Mouse (Mus musculus) layer of hippocampus, adult 18-20 months (tissue): ENCODE measurements at regions not wholly inside any gene's neighbourhood (a gene's known extent, or its start where the extent isn't known, plus 50 kb on each side); places are given as distances from the start of the nearest gene placed in this dataset.

ENCODE experiments used
- DNase-seq, 2 experiments: peaks; one replicate each; pipeline ENCODE4 v3.0.0; 2022; ENCODE audit warnings: low spot score in 2 of 2

DNA sequence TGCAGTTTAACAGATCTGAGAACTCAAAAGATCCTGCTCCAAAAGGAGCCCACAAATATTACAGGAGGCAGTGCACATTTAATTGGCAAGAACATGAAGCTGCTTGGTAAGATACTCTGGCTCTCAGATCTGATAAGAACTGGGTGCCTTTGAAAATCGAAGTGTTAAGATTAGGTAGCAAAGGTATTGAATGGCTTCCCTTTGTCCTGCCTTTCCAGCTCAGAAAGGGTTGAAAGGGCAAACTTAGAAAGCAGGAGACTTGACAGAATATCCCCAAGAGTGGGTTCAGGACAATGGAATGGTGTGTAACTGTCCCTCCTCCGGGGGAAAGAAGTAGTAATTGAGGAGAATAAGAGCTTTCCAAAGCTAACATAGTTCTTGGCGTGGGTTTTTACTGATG, 431.4 kb downstream of the Gm10283 start:
- DNase-seq: no peak

GRCm38 (mm10) chr8:60055063-60055462, 447.9 kb downstream of the Gm10283 start:
- no peak for DNase-seq

DNA sequence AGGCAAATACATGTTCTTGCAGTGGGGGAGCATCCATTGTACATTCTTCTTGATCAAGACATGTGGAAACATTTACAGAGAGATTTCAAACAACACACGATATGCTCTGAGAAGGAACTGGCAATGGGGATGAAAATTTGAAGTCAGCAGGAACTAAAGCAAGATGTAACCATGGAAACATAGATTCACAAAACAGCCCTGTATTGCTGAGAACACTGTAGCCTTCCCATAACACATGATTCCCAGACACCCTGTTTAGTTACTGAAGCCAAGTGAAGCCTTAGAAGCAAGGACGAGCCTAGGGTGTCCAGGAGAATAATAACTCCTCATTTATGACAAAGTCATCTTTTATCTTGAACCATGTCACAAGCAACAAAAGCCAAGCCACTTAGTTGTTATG, 474.3 kb downstream of the Gm10283 start:
- DNase-seq: peak in 1 of 2 experiments; percentile 9
